Mouse (Mus musculus) left cerebral cortex, postnatal 25 days (tissue): Measurements from ENCODE around the gene Trpc4ap. TPM values are rescaled to one million over a fixed set of nuclear protein-coding genes. Genes with fewer than 3 reads are reported as not detected.
"Not testable (repeated sequence)": the region's sequence is repeated elsewhere in the genome, so short reads cannot be mapped to it uniquely, and the experiment has no call there.

ENCODE experiments used
- DNase-seq, 2 experiments: peaks; one replicate each; pipeline ENCODE4 v3.0.0; 2022; ENCODE audit warnings: low spot score in 2 of 2, mixed read lengths in 1 of 2
- intact Hi-C: fragments of 180-260 bp; cut with DNase I; formaldehyde crosslinking; loops from one replicate; pipeline ENCODE4 v1.15.1; 2025
- total RNA-seq, 2 experiments: library from RNA; stranded (reverse); gene quantifications; 2 replicates each; pipeline ENCODE4 v1.2.3; 2021

Gene Trpc4ap
- total RNA-seq, result 100 to 1,000 TPM; 146 to 147 TPM

DNA sequence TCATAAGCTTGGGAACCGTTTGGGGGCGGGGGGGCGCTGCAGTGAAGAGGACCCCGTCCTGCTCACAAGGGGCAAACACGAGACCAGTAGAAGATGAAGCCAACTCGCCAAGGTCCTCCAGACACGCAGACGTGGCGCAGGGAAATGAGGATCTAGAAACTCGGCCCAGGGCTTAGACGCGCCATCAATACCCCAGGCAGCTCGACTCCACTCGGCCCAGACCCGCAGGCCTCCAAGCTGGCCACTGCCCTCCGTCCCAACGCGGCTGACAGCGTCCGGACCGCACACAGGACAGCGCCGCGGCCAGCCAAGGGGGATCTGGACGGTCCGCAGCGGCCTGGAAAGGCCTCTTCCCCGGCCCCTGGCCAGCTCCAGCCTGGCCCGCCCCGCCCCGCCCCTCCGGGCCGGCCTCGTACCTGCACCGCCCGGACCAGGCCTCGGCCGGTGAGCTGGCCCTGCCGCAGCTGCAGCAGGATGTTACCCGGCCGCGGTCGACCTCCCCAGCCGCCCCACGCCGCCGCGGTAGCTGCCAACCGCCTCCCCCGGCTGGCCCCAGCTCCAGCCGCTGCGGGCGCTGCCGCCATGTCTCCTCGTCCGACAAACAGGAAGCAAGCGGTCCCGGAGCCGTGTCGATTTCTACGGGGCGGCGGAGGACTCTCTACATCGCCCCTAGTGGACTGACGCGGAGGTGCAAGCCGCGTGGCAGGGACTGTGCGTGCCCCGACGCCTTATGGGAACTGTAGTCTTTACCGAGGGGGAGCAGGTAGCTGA, at the start of gene Trpc4ap:
Gene Trpc4ap (minus strand): TSS at position 662 of the 771 bp plus-strand sequence.
- intact Hi-C loops, result no loop called here
- DNase-seq, result peak; percentile 96 to 97

DNA sequence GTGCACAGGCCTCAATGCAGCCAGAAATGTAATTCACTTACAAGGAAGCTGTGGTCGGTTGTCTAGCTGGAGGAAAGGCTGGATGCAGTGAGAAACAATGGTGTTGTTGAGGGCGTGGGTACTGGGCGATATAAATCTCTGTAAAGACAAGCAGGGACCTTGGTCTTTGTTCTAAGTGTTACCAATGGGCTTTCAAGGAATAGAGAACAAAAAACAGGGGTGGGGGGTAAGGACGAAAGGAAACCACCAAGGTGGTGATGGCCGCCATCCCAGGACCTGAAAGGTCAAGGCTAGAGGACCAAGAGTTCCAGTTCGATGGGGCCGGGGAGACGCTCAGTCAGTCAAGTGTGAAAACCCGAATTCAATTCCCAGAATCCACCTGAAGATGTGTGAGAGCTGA, 45.6 kb upstream of the Trpc4ap start:
- no peak for DNase-seq
- intact Hi-C loops, result no loop called here

GRCm38 (mm10) chr2:155736936-155737335, 44.8 kb upstream of the Trpc4ap start:
- DNase-seq, result no peak
- intact Hi-C loops, result no loop called here

DNA sequence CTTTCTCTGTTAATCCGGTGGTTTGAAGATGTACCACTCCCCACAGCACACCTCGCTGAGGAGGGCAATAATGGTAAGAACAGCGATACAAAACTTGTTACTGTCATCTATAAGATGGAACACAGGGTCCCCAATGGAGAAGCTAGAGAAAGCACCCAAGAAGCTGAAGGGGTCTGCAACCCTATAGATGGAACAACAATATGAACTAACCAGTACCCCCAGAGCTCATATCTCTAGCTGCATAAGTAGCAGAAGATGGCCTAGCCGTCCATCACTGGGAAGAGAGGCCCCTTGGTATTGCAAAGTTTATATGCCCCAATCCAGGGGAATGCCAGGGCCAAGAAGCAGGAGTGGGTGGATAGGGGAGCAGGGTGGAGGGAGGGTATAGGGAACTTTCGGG, 43.6 kb upstream of the Trpc4ap start, which contains the start of gene Gm17581:
Gene Gm17581 (minus strand): TSS at position 101 of the 400 bp plus-strand sequence.
- intact Hi-C loops, DNase-seq: not testable (repeated sequence)

DNA sequence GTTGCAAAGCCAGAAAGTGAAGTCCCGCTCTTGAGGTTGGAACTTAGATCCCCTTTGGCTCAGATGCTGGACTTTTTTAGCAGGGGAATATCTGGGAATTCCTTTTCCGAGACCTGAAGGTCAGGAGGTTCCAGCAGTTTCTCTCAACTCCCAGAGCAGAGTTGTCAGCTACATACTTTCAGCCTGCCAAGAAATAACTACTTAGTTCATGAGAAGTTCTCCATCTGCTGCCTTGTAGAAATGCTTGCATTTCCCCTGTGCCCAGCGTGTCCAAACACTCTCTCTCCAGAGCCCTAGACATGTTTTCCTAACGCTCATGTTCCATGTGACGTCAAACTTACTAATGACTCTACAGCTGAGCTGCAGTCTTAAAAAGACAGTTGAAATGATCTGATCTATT, 42.9 kb upstream of the Trpc4ap start:
- intact Hi-C loops, result no loop called here

GRCm38 (mm10) chr2:155729158-155729645, 37.0 kb upstream of the Trpc4ap start, which contains the start of gene Edem2:
Edem2 (minus strand) TSS chr2:155729475.
- DNase-seq, result peak; percentile 91 to 97
- intact Hi-C loops, result no loop called here

More for the DNA sequence above, 42.9 kb upstream of the Trpc4ap start:
- no peak for DNase-seq

DNA sequence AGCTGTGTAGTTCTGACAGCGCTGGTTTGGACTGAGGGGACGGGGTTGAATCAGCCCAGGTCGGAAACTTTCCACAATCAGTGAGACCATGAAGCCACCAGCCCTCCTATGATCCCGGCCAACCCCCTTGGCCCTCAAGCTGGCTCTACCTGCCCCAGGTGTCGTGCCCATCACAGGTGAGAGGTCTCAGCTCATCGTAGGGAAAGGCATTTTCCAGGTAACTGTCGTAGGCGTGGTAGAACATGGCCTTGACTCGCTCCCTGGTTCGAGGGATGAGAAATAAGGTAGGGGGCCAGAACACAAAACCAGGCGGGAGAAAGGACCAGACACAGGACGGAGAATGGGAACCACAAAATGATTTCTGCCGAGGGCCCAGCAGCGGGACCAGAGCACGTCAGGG, 36.6 kb upstream of the Trpc4ap start:
- intact Hi-C loops, result no loop called here
- DNase-seq, result no peak

- no peak for DNase-seq
- intact Hi-C loops, result no loop called here
These were observed 35.7 kb upstream of the Trpc4ap start for GRCm38 (mm10) chr2:155727764-155728395.

- intact Hi-C loops, result no loop called here
- no peak for DNase-seq
These were observed 34.1 kb upstream of the Trpc4ap start for GRCm38 (mm10) chr2:155726302-155726701.

GRCm38 (mm10) chr2:155724526-155724925, 32.3 kb upstream of the Trpc4ap start:
- intact Hi-C loops, result no loop called here
- DNase-seq, result no peak

- no peak for DNase-seq
- intact Hi-C loops, result no loop called here
These were observed 31.9 kb upstream of the Trpc4ap start for GRCm38 (mm10) chr2:155724036-155724435.

- DNase-seq, result no peak
- intact Hi-C loops, result no loop called here
These were observed 28.4 kb upstream of the Trpc4ap start for GRCm38 (mm10) chr2:155720585-155720984.

- DNase-seq, result no peak
- intact Hi-C loops, result no loop called here
These were observed 25.2 kb upstream of the Trpc4ap start for GRCm38 (mm10) chr2:155717082-155717990.

DNA sequence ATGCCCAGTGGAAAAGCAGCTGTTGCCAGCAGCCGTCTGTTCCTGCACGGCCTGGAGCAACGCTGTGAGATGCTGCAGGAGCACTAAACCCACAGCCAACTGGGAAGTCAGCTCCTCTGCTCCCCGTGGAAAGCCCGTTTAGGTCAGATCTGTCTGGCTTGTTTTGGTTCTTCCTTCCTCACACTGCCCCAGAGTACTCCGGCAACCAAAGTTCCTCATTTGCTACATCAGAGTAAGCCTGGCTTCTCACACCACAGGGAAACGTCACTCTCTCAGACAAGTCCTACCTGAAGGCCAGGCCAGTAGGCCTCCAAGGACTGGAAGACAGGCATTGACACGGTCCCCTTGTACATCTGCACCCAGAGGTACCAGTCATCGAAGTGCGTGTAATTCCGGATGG, 18.4 kb upstream of the Trpc4ap start:
- DNase-seq, result no peak
- intact Hi-C loops, result no loop called here

DNA sequence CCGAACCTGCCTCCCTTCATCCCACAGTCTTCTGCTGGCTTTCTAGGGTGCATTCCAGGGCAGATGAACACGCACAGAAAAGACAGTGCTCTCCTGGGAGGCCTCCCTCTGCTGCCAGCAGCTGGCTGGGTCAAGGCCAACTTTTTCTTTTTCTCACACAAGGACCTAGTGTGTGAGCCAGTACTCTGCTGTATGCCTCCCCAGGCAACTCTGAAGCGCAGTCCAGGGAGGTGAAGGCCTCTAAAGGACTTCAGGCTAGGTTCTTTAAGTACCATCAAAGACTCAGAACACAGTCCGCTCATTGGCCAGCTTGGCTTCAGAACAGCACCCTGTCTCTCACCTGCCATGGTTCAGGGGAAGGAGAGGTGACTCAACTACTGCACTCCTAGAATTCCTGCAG, 15.1 kb upstream of the Trpc4ap start:
- intact Hi-C loops, result no loop called here
- DNase-seq, result peak in 1 of 2 experiments; percentile 45

DNA sequence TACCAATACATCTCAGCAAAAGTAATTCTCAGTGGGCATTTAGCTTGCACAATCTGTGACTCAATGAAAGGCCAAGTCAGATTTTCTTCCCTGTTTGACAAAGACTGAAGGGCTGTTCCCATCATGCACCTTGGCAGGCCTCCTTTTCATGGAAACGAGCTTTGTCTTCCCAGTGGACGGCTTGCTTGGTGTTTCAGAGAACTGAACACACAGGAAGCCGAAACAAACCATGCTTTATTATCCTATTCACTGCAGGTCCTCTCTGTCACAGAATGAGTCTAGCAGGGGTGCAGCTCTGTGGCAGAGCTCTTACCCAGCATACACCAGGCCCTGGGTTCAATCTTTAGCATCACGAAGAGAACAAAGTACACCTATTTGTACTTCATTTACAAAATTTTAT, 11.4 kb upstream of the Trpc4ap start:
- intact Hi-C loops, result no loop called here
- DNase-seq, result no peak

DNA sequence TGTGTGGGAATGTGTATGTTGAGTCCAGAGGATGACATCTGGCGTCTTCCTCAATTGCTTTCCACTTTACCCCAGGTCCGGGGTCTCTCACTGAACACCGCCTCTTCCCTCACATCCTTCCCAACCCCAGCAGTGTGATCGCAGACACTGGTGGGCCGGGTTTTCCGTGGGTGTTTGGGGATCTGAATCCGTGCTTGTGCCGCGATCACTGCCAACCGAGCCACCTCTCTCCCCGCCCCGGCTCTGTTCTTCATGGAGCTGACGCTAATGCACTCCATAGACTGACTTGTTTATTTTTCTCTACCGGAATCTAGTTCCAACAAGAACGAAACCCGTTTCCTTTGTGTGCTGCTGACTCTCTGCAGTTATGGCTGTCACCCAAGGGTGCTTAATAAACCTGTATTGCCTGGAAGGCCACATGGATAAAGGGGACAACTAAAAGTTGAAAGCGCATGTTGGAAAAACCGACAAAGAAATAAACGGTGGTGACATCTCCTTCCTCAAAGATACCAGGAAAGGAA, 9.3 kb upstream of the Trpc4ap start:
- peak in 1 of 2 experiments; percentile 26 for DNase-seq
- intact Hi-C loops, result no loop called here

- DNase-seq, result not testable (repeated sequence)
- intact Hi-C loops, result loop anchor here (5.0 kb wide), 1 partner anchor 114 kb away; no protein-coding TSS in a partner anchor
These were observed 6.3 kb upstream of the Trpc4ap start for GRCm38 (mm10) chr2:155698443-155698842.

DNA sequence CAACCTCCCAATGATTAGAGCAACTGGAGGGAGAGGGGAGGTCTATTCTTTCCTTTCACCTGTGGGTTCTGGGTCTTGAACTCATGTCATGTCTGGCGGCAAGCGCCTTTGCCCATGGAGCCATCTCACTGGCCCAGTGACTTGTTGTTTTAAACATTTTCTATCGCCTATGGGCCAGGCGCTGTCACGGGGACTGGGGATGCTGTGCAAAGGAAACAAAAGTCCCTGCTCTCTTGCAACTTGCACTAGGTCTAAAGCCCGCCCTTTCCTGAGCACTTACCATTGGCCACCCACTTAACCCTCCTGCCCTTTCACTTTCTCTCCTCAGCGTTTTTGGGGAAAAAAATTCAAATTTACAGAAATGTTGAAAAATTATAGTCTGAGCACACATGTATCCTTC, 4.7 kb upstream of the Trpc4ap start:
- intact Hi-C loops, result loop anchor here (1.0 to 5.0 kb wide), 2 partner anchors 67 to 115 kb away; no protein-coding TSS in a partner anchor
- DNase-seq, result no peak
